Mouse (Mus musculus): Measurements from ENCODE around the gene Pou5f2. TPM values are rescaled to one million over a fixed set of nuclear protein-coding genes. Genes with fewer than 3 reads are reported as not detected.

Pou5f2 gene
- total RNA-seq (2014; fragmentation: Nextera tagmentation) (4.9 and 6.9 TPM in 2 replicates), total RNA-seq (2017) (0.17 and 1.3 TPM in 2 replicates)

DNA sequence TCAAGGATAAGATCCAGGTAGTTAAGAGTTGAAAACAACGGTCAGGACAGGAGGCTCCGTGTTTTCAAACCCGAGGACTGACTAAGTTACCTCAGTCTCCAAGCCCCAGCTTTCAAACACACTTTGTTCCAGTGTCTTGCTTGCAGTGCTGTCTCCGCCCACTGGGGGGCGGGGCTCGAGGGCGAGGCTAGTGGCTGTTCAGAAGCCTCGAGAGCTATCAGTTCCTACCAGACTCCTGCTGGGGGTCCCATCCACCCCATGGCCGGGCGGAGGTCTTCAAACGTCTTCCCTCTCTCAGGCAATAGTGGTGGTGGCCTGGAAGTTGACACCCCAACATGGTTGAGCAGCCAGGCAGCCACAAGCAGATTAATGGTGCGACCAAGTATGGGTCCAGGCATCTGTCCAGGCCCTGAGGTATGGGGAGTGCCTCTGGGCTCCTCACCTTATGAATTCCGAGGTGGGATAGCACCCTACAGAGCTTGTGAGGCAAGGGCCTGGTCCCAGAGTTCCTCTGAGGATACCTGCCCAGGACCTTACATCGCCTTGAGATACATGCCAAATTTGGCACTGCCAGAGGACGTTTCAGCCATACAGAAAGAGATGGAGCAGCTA is at the start of gene Pou5f2:
Gene Pou5f2, plus strand, starts transcription at position 220 of the 612 bp plus-strand sequence.
- ATAC-seq (replicated peaks; ENCODE audit: poor library complexity, severe bottlenecking), result peak; percentile 37; the same call in 1 of the 2 replicates

DNA sequence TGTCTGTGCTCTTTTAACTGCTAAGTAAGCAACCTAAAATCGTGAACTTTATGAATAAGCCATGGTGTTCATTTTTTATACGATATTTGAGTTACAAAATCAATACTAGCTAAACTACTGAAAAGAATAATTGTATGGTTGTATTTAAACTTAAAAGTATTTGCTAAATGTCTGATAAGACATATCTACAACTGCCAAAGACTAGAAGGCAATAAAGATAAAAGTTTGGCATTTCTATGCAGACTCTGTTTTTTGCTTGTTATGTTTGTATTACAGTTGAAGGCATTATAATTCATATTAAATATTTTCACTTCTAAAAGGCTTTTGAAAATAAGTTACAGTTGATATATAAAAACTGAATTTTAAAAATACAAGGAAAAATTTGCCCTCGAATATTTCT is 48.5 kb upstream of the Pou5f2 start:
- no peak for ATAC-seq (replicated peaks; ENCODE audit: poor library complexity, severe bottlenecking)

DNA sequence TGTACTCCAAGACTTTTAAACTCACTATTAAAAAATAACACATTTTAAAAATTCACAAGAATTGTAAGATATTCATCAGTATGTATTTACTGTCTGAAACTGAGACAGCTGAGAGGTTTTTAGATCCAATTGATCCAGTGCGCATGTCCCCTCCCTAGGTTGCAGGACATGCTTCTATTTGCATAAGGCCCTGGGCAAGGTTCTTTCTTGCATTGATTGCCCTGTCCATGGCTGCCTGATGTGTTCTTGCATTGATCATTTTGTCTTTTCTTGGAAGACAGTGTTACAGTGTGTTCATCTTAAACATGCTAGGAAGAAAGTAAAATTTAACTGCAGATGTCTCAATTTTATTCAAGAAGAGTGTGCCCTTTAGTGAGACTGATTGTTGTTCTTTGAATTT is 47.6 kb upstream of the Pou5f2 start:
- ATAC-seq (replicated peaks; ENCODE audit: poor library complexity, severe bottlenecking), result no peak

DNA sequence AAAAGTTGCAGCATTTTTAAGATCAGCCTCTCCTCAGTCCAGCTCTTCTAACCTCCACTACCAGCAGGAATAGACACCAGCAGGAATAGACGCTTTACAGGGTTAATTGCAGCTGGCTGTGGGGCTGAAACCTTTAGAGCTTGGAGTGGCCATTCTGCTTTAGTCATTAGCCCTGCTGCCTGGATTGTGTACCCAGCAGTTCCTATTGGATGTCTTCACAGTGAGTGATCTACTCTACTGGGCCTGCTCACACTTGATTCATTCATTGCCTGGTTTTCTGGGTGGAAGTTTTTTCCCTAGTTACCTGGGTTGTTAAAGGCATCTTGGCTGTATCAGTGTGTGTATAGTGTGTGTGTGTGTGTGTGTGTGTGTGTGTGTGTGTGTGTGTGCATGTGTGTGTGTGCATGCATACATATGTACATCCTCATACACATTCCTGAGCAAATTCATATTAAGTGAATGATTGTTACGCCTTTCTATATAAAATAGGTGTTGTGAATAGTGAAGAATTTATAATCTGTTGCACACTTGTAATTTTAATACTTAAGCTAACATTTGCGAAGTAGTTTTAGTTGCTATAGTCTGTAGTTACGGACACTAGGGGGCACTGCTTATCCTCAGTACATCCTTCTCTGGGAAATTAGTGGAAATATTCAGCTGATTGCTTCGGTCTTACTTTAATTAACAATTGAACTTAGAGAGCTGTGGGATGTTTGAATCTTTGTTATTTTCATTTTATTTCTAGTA is 42.4 kb upstream of the Pou5f2 start:
- peak; percentile 59; the same call in 1 of the 2 replicates for ATAC-seq (replicated peaks; ENCODE audit: poor library complexity, severe bottlenecking)

DNA sequence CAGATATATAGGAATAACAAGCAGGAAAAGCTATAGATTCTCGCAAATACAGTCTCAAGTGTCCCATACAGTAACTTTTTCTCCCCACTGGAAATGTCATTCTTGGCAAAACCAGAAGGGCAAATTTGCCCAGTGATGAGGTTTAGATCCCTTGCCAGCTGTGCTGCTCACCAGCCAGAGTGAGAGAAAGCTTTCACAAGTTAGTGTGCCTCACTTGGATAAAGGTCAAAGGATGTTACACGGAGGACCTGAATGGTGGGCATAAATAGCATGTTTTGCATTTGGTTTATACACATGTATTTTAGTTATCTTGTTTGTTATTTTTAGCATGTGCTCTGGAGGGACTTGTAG is 41.9 kb upstream of the Pou5f2 start:
- no peak for ATAC-seq (replicated peaks; ENCODE audit: poor library complexity, severe bottlenecking)

DNA sequence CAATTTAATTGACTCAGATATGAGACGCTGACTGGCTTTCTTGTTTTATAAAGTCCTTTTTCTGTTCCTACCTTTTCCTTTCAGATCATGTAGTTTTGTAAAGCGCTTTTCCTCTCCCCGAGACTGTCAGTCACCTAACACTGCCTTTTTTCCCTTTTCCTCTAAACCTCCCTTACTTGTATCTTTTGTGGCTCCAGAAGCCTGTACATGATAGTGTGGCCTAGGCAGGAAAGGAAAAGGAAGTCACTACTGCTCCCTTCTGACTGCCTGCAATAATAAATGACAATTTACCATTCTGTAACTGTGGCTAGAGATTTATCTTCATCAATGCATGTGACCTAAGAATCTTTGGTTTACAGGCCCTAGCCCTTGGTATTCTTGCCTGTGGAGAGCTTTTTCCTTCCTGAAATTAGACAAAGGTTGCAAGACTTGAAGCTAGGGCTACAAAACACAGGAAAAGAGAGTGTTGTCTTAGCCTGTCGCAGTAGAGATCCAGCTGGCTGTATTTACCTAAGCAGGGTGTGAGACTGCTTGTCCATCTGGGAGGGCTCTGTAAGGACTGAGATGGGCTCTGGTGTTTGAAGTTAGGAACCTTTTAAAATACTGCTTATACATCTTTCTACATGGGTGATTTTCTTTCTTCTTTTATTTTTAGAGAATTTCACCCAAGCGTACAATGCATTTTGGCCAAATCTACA is 33.4 kb upstream of the Pou5f2 start:
- no peak for ATAC-seq (replicated peaks; ENCODE audit: poor library complexity, severe bottlenecking)

DNA sequence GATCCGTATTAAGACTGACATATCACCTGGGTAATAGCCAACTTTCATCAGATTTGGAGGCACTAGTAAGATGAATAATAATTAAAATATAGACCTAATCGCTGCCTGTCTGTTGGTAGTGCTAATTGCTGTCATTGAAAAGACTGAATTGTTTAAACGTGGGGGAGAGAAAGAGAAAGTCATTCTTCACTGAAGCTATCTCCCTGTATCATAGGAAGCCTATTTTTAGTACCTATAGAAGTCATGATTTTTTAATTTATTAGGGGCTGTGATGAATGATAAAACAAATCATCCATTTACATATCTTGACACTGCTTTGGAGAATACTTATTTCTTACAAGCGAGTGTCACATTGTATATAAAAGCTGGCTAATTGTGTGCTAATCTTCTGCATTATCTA is 20.1 kb upstream of the Pou5f2 start:
- ATAC-seq (replicated peaks; ENCODE audit: poor library complexity, severe bottlenecking), result no peak

DNA sequence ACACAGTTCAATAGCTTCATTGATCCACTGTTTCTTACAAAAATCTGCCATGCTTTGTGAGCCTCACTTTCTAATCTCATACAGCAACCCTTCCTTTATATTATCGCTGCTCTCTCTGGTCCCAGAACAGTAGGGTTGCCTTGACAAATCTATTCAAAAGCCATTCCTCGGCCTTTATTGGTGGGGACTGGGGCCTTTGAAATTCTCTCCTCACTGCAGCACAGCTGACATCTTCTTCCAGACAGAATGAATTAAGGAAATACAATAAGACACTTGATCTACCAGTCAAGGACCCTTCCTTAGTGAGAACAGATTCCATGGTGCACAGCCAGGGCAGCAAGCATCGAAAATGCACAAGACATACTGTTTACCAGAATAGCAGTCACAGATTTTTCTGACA is 19.4 kb upstream of the Pou5f2 start:
- ATAC-seq (replicated peaks; ENCODE audit: poor library complexity, severe bottlenecking), result no peak

DNA sequence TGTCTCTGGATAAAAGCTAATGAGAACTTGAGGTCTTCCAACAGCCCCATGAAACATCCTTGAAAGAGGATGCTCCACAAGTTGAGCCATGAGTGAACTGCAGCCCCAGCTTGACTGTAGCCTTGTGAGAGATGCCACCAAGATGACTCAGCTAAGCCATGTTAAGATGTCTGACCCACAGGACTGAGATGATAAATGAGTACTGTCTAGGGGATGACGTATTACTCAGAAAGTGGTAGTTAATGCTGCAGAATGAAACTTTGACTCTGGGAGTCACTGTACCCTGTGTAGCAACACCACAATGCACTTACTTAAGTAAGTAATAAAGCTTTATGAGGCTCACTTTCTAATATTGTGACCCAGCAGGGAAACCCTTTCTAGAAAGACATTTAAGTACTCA is 14.5 kb upstream of the Pou5f2 start:
- no peak for ATAC-seq (replicated peaks; ENCODE audit: poor library complexity, severe bottlenecking)

DNA sequence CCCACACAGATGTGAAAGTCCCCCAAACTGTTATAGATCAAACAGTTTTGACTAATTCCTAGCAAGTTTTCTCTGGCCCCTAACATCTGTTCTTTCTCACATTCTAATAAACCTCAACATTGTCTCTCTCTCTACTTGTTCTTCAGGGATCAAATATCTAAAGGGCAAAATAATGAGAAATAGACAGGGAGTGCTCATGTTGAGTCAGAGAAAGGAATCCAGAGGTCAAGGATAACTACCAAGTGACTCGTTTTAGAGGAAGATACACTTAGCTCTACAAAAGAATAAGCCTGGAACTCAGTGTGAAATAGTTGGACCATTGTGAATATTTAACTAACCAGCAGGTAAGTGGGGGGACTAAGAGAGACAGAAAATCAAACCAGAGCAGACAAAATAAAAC is 8.1 kb downstream of the Pou5f2 start:
- ATAC-seq (replicated peaks; ENCODE audit: poor library complexity, severe bottlenecking), result no peak

DNA sequence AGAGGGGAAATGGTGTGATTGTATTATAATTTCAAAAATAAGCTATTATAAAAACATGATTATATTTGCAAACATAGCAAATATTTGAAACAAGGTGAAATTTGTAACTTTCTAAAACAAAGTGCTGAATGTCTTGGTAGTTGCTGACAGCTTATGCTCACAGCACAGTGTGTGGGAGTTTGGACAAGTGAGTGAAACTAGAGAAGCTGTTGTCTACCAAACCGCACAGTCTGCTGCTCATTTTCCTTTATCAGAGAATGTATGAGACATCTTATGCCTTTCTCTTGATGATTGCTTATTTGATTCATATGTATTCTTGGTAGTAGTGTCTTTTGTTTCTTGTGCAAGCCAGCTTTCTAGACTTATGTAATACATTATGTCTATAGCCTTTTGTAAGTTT is 12.5 kb downstream of the Pou5f2 start:
- ATAC-seq (replicated peaks; ENCODE audit: poor library complexity, severe bottlenecking), result no peak

DNA sequence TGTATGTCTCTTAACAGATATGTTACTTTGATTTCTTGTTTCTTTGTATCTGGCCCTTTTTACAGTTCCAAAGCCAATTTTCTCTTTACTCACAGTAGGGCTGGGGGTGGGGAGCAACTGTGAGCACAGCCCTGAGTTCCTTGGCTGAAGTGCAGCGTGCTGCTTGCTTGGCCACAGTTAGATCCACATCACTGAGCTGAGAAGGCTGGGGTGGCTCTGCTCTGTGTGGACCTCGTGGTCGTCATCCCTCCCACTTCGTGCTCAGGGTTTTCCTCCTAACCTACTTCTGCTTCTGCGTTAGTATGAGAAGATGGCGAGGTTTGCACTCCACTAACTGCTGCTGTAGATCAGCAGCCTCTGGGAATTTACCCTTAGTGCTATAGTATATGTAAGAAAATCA is 18.5 kb downstream of the Pou5f2 start:
- ATAC-seq (replicated peaks; ENCODE audit: poor library complexity, severe bottlenecking), result no peak

DNA sequence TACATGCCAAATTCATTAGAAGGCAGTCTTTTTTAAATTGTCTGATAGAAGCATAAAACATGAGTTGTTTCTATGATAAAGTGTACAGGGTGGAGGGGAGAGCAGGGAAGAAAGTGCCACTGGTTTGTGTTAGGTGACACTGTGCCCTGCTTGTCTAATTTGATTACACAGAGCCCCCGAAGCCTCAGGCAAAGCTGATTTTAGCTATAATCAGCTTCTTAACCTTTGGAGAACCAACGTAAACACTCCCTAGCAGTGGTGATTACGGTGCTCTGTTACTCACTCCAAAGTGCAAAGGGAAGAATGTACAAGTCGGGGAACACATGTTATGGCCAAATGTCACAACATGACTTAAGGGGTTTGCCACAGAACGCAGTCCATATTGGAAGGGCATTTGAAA is 20.4 kb downstream of the Pou5f2 start:
- no peak for ATAC-seq (replicated peaks; ENCODE audit: poor library complexity, severe bottlenecking)

Other genes with a start within 250 kb of the Pou5f2 start
- gene Nr2f1, start 174.9 kb downstream of the Pou5f2 start, total RNA-seq (2014; fragmentation: Nextera tagmentation), result not detected in 2 replicates
- gene Nr2f1, start 174.9 kb downstream of the Pou5f2 start, total RNA-seq (2017), result not detected in 2 replicates